Mouse (Mus musculus): ENCODE data around the gene Lysmd1. TPM values are rescaled to one million over a fixed set of nuclear protein-coding genes. Genes with fewer than 3 reads are reported as not detected.

Gene Lysmd1
- total RNA-seq, 2 experiments from 2014 or later = 19.8 to 23.0 TPM

GRCm38 (mm10) chr3:95169996-95170395 lies 36.1 kb downstream of the Lysmd1 start:
- intact Hi-C loops (cut with DNase I) = no loop called here
- DNase-seq = no peak

GRCm38 (mm10) chr3:95171105-95171504 lies 37.2 kb downstream of the Lysmd1 start:
- intact Hi-C loops (cut with DNase I) = no loop called here
- no peak for DNase-seq

GRCm38 (mm10) chr3:95172526-95173255 lies 38.8 kb downstream of the Lysmd1 start:
- DNase-seq = peak; percentile 9
- intact Hi-C loops (cut with DNase I) = no loop called here

GRCm38 (mm10) chr3:95173256-95173949 lies 39.5 kb downstream of the Lysmd1 start:
- peak; percentile 37 for DNase-seq
- intact Hi-C loops (cut with DNase I) = no loop called here

- intact Hi-C loops (cut with DNase I) = no loop called here
- peak; percentile 93 for DNase-seq
Measured at GRCm38 (mm10) chr3:95174011-95174592, 40.2 kb downstream of the Lysmd1 start.

GRCm38 (mm10) chr3:95176500-95176899 lies 42.6 kb downstream of the Lysmd1 start:
- intact Hi-C loops (cut with DNase I) = no loop called here
- DNase-seq = no peak

- intact Hi-C loops (cut with DNase I) = no loop called here
- DNase-seq = no peak
Measured at GRCm38 (mm10) chr3:95177583-95177982, 43.7 kb downstream of the Lysmd1 start.

GRCm38 (mm10) chr3:95178948-95179347 lies 45.1 kb downstream of the Lysmd1 start:
- intact Hi-C loops (cut with DNase I) = no loop called here
- no peak for DNase-seq

GRCm38 (mm10) chr3:95179890-95180289 lies 46.0 kb downstream of the Lysmd1 start:
- DNase-seq = no peak
- intact Hi-C loops (cut with DNase I) = no loop called here

GRCm38 (mm10) chr3:95181841-95182240 lies 48.0 kb downstream of the Lysmd1 start:
- no peak for DNase-seq
- intact Hi-C loops (cut with DNase I) = no loop called here

GRCm38 (mm10) chr3:95184796-95185577 lies 51.1 kb downstream of the Lysmd1 start:
- no peak for DNase-seq
- intact Hi-C loops (cut with DNase I) = no loop called here

- no peak for DNase-seq
- intact Hi-C loops (cut with DNase I) = no loop called here
Measured at GRCm38 (mm10) chr3:95186100-95186499, 52.2 kb downstream of the Lysmd1 start.

- DNase-seq = no peak
- intact Hi-C loops (cut with DNase I) = no loop called here
Measured at GRCm38 (mm10) chr3:95186888-95187287, 53.0 kb downstream of the Lysmd1 start.

Small RNAs within 50 kb of the gene (microRNA-seq; reads per million reads assigned to microRNA genes)
- not detected for gene Mir8099-1

Other genes with a start within 250 kb of the Lysmd1 start
- 100 to 1,000 TPM; 320 to 322 TPM for gene Psmb4, start 247.1 kb upstream of the Lysmd1 start, total RNA-seq (2021)
- gene Selenbp1, start 201.0 kb upstream of the Lysmd1 start, total RNA-seq (2021) = 1 to 10 TPM; 3.8 to 4.8 TPM
- gene Rfx5, start 180.0 kb upstream of the Lysmd1 start, total RNA-seq (2021) = 10 to 100 TPM; 19.6 to 27.6 TPM
- gene Pi4kb, start 159.4 kb upstream of the Lysmd1 start, total RNA-seq (2021) = 10 to 100 TPM; 50.0 to 56.4 TPM
- gene Zfp687, start 118.6 kb upstream of the Lysmd1 start, total RNA-seq (2021) = 10 to 100 TPM; 23.6 to 25.4 TPM
- 100 to 1,000 TPM; 144 to 158 TPM for gene Psmd4, start 91.5 kb upstream of the Lysmd1 start, total RNA-seq (2021)
- gene Pip5k1a, start 27.2 kb upstream of the Lysmd1 start, total RNA-seq (2021) = 10 to 100 TPM; 20.1 to 25.3 TPM
- gene Vps72, start 23.1 kb upstream of the Lysmd1 start, total RNA-seq (2021) = 10 to 100 TPM; 77.2 to 78.4 TPM
- 1 to 10 TPM in 1 of 2 experiments, under 1 TPM in 1; 0.87 to 1.0 TPM for gene Tmod4, start 9.6 kb upstream of the Lysmd1 start, total RNA-seq (2021)
- gene Scnm1, start 77 bp upstream of the Lysmd1 start, total RNA-seq (2021) = 10 to 100 TPM; 39.9 to 43.2 TPM
- gene Tnfaip8l2, start 8.3 kb downstream of the Lysmd1 start, total RNA-seq (2021) = under 1 TPM; 0.74 to 0.92 TPM
- gene Sema6c, start 26.4 kb downstream of the Lysmd1 start, total RNA-seq (2021) = 100 to 1,000 TPM; 141 to 155 TPM
- gene Gabpb2, start 83.8 kb downstream of the Lysmd1 start, total RNA-seq (2021) = 1 to 10 TPM; 9.0 TPM
- 10 to 100 TPM; 62.1 to 62.4 TPM for gene Cdc42se1, start 94.6 kb downstream of the Lysmd1 start, total RNA-seq (2021)
- gene Mllt11, start 98.1 kb downstream of the Lysmd1 start, total RNA-seq (2021) = 100 to 1,000 TPM; 668 to 674 TPM
- gene Gm128, start 107.5 kb downstream of the Lysmd1 start, total RNA-seq (2021) = not detected
- under 1 TPM; 0.36 to 0.74 TPM for gene Bnipl, start 117.1 kb downstream of the Lysmd1 start, total RNA-seq (2021)
- gene Mindy1, start 147.3 kb downstream of the Lysmd1 start, total RNA-seq (2021) = 10 to 100 TPM; 29.7 to 32.6 TPM
- gene Prune1, start 148.0 kb downstream of the Lysmd1 start, total RNA-seq (2021) = 10 to 100 TPM; 63.9 to 69.3 TPM
- 1 to 10 TPM; 1.0 to 1.2 TPM for gene Anxa9, start 173.1 kb downstream of the Lysmd1 start, total RNA-seq (2021)
- gene Cers2, start 180.7 kb downstream of the Lysmd1 start, total RNA-seq (2021) = 10 to 100 TPM; 53.4 to 54.4 TPM
- 10 to 100 TPM; 60.0 to 64.4 TPM for gene Setdb1, start 223.1 kb downstream of the Lysmd1 start, total RNA-seq (2021)